Mouse (Mus musculus) CD4-positive helper T cell, adult 2 months (primary cell): ENCODE results near the gene Tspyl3.

ENCODE experiments used
- DNase-seq: peaks from one replicate; pipeline ENCODE4 v3.0.0-alpha.2; 2012; ENCODE audit warnings: low read depth, missing footprints, low spot score

Gene Tspyl3

DNA sequence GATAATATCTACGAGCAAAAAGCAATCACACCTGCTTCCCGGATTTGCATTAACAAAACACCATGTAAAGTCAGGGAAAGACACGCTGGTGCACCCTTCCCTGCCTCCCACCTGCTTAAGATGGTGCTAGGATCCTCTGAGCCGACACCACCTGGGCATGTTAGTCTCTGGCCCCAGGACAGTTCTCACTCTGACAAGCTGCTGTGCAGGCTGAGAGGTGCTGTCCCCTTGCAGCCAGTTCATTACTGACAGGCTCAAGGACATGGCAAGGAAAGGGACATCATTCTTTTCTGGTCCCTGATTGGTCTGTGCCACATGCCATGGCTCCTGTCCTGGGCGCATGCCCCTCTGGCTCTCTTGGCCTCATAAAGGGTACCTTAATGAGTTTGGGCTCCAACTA, 3.3 kb upstream of the Tspyl3 start:
- DNase-seq: no peak

DNA sequence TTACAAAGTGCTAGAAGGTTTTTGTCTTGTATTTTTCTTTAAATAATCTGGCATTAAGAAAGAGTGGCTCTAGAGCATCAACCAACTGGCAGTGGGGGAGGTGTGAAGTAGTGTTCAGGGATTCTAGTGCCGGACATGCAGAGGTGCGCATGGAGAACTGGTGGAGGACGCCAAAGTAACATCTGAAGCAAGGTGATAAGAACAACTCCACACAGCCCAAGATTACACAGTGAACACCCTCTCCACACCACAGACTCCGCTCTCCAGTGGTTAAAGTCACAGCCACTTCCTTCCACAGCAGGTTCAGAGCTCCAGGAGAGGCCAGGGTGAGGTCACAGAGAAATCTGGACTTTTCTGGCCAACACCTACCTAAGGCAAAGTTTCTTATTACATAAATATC, 2.7 kb upstream of the Tspyl3 start:
- no peak for DNase-seq

DNA sequence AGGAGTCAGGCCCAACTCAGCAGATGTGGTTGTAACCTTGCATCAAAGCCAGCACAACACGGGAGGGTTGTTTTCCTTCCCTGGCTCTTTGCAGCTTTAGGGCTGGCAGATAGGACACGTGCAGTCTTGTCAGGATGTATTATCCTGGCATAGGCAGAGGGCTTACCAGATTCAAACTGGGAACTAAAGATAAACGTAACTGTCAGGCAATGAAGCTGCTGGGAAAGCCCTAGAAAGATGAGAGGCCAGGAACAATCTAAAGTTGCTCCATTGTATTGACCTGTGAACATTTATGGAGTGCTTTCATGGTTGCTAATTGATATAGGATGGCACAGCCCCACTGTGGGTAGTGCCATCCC, 333 bp upstream of the Tspyl3 start:
- no peak for DNase-seq

DNA sequence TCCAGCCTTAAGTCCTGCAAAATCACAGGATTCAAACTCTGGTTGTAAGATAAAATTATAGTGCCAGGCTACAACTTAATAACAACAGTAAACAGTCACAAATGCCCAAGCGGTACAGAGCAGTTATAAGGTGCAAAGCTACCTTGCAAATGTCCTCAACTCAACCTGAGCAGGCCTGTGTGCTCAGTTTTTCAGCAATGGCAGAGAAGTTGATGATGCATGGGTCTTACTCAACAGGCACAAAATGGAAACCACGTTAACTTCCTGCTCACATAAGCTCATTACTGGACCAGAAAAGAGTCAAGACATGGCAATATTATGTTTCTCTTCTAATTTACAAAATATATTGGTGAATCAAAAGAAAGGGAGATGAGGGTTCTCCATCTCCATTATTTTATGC, 2.7 kb downstream of the Tspyl3 start:
- no peak for DNase-seq

DNA sequence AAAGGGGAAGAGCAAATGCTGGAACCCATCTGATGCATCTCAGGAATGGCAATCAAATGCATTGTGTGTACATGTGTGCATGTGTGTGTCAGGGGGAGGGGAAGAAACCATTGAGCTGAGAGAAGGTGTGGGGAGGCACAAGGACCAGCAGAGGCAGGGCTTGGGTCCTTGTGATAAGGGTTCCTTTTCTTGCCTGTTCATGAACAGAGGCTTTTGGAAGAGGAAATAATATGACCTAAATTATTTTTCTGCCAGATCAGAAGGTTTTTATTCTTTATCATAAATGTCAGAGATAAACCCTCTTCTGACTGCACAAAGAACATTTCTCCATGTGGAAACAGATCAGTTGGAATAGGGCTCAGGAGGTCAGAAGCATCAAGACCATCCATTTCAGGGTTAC, 3.1 kb downstream of the Tspyl3 start:
- DNase-seq: no peak

DNA sequence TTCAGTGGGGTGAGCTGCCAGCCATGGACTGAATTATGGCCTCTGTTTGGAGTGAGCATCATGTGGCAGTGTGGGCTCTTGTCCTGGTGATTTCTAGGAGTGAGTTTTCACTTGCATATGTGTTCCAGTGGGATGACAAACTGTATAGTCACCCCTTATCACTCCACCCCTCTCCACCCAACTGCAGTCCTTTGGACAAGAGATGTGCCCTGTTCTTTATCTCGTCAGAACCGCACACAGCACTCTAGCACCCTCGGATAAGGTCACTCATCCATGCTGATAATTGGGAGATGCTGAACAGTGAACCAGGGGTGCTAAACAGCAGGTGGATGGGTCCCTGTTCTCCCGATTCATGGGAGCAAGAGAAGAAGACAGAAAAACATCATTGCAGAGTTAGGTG, 3.6 kb downstream of the Tspyl3 start:
- no peak for DNase-seq

DNA sequence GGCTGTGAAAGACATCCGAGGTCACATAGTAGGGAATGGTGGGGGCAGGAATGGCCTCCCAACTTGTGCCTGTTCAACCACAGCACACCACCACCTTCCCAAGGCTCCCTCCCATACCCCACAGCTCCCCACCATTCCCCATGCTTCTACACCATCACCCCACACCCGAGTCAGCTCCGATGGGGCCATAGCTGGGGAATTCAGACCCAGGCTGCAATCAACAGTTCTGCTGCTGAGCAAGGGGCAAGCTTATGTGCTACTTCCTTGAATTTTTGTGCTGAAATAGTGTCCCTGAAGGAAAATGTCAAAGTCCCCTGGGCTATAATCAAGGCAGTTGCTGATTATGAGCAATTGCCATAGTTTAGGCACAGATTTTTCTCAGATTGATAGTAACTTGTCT, 6.7 kb downstream of the Tspyl3 start:
- DNase-seq: no peak

DNA sequence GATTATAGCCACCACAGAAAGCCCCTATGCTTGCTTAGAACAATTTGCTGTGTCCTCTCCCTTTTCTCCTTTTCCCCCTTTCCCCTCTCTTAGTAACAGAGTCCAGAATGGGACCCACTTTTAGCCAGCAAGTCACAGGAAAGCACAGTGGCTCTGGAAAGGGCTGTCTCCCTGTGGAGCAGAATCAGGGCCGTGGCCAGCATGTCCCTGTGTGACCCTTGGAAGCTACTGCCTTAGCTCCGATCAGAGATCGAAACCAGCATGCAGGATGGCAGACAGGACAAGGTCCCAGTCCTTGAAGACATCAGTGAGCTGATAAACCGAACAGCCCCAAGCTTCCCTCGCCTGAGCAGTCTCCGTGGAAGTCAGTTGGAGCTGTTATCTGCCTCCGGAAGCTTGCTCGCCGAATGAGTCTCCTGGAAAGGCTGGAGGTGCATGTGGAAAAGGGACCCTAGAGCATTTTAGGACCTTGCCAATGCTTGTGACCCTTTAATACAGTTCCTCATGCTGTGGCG, 7.4 kb downstream of the Tspyl3 start:
- no peak for DNase-seq

DNA sequence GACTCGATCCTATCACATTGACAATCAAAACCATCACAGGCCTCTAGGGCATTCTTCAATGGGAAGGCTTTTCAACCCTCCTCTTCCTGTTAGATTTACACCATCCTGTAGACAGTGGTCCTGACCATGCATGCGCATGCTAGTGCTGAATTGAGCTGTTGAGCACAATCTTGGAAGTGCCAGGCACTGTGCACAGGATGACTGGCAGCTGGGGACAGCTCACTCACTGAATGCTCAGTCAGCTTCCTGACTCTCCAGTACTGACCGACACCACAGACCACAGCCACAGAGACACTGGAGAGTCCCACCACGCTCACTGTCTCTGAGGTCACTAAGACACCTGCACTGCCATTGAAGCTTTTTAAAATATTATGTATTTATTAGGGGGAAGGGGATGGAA, 9.8 kb downstream of the Tspyl3 start:
- peak; percentile 63 for DNase-seq

DNA sequence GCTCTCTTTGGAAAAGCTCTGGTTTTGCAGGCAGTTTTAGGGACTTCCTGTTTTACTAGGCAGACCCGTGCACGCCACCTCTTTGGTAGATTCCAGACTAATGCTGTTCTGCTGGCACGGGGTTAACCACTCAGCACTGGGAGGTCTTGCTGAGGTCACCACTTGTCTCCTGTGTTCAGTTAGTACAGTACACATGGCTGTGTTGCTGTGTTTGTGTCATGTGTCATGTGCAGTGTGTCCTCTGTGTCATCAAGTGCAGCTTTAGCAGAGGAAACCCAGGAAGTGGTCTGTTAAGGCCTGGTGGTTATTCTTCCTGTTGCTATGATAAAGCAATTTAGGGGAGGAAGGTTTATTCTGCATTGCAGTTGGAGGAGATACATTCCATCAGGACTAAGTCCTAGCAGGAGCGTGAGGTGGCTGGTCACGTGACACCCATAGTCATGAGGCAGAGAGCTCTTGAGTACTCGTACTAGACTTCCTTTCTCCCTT, 10.4 kb downstream of the Tspyl3 start:
- DNase-seq: peak; percentile 80

DNA sequence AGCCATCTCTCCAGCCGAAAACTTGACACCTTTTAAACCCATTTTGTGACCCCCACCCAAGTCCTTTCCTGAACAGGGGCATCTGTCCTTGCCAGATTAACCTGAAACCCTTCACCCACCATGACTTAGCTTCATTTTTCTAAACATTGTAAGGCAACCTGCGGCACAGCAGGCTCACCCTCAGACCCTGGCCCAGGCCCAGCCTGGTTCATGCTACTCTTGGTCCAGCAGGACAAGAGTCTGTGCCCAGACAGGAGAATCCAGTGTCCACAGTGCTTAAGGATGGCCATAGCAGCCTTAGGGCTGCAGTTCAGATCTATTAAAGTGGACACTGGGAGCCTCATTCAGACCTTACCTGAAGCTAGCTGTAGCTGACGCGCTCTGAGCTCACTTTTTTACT, 11.9 kb downstream of the Tspyl3 start:
- DNase-seq: no peak

DNA sequence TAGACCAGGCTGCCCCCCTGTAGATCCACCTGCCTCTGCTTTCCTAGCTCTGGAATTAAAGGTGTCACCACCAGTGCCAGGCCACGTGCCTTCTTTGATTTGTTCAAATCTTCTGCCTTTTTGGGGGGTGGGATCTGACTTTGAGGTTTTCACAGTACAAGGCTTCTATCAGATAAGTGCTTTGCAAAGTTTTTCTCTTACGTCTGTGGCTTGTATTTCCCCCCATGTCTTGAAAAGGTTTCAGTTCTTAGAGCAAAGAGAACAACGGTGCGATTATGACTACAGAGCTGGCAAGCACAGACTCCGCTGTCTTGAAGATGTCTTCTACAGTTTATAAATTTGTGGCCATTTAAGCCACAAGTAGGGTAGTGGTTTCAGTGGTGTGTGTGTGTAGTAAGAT, 13.8 kb downstream of the Tspyl3 start:
- DNase-seq: peak; percentile 63

DNA sequence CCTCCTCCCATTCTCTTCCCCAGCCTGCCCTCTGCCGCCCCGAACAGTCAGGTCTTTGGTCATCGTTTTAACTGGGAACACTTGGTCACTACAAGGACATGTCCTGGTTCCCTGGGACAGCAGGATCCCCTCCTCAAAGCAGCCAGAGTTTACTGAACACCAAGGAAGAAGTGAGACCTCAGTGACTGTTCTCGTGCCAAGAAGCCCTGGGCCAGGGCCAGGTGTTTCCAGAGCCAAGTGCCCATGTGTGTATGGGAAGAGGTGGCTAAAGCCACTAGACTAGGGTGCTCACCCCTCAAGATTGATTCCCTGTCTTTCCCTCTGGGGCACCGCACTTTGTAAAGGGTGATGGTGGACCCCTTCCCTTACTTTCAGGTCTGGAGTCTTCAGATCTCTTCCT, 16.0 kb downstream of the Tspyl3 start:
- DNase-seq: no peak

DNA sequence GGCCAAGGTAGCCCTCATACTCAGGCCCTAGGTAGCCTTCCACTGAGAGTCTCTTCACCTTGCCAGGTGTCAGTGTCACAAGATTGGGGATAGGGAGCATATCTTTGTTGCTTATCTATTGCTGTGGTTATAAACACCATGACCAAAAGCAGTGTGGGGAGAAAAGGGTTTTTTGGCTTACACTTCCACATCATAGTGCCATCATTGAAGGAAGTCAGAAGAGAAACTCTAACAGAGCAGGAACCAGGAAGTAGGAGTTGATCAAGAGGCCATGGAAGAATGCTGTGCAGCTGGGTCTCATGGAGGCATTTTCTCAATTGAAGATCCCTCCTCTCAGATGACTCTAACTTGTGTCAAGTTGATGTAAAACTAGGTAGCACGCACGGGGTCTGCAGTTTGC, 17.1 kb downstream of the Tspyl3 start:
- no peak for DNase-seq

DNA sequence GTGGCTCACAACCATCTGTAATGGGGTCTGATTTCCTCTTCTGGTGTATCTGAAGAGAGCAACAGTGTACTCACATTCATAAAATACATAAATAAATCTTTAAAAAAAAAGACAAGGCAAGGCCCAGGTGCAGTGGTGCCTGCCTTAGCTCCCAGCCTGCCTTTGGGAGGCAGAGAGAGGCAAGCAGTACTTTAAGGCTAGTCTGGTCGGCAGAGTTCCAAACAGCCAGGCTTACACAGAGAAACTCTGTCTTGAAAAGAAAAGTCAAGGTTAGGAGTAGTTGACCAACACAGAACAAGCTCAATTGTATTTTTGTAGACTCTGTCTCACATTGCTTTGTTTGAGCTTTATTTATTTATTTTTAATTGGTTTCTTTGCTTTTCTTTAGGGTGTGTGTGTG, 22.5 kb downstream of the Tspyl3 start:
- no peak for DNase-seq

DNA sequence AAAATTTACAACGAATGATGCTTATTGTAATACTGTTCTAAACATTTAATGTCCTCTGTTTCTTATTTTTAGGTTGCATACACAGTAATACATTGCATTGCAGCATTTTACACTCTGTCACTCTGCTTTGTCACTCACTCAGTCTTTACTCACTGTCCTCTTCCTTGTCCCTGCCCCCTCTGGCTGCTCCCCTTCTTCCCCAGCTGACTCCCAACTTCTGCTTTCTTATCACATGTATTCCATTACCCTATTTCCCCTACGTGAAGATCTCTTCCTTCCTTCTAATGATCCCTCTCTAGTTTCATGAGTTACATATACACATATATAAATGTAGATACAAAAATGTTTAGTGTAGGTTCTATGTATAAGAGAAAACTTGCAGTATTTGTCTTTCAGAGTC, 26.1 kb downstream of the Tspyl3 start:
- DNase-seq: no peak

DNA sequence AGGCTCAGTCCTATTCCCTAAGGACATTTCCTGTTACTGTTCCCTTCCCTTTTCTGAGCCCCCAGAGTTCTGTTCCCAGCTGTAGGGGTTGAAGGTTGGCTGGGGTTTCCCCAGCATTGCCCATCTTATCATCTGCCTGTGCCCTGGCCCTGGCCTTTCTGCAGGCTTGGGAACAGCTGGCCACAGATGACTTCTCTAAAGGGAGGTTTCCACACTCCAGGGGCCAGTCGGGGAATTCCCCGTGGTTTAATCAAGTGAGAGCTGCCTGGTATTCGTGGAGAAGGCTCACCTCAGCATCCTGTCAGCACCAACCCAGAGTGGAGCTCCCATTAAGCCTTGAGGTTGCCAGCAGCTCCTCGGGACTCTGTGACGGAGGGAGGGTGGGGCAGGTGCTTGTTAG, 26.8 kb downstream of the Tspyl3 start:
- DNase-seq: no peak

DNA sequence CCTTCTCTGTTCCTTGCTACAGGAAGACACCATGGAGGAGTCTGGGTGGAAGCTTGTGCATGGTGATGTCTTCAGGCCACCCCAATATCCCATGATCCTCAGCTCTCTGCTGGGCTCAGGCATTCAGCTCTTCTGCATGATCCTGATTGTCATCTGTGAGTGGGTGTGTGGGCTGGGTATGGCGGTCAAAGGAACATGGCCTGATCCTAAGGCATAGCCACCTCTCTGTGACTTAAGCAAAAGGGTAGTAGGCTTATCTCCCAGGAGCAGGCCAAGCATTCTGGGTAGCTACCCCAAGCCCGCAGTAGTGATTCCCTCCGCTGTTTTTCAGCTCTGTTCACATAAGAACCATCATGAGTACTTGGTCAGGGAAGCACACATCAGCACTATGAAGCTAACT, 31.0 kb downstream of the Tspyl3 start:
- DNase-seq: no peak

DNA sequence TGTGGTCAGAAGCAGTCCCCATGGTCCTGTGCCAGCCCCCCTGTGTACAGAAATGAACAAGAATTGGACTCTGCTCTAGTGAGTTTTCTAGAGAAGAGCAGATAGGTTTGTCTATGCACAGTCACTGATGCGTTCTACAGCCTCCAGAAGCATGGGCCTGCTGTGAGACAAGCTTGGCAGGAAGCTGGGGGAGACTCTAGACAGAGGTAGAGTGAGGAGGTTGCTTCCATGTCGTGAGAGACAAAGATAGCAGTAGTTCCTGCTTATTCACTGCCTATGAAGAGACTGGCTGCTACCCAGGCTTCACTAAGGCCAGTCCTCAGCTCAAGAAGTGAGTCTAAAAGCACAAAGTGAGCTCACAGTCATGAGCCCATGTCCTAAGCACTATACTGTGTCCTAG, 34.0 kb downstream of the Tspyl3 start:
- DNase-seq: no peak

DNA sequence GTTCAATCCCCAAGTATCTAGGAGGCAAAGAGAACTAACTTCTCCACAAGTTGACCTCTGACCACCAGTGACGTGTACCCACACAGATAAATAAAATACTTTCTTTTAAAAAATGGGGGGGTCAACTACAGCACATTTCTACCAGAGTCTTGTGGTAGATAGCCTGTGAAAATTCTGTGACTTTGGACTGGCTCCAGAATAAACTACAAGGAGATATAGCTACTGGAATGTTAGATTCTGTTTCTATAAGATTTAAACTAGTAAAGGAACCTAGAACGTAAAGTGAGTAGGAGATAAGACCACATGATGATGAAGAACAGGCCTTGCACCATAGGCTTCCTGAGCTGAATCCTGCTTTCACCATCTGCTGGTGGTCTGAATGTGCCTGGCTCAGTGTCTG, 37.4 kb downstream of the Tspyl3 start:
- no peak for DNase-seq

DNA sequence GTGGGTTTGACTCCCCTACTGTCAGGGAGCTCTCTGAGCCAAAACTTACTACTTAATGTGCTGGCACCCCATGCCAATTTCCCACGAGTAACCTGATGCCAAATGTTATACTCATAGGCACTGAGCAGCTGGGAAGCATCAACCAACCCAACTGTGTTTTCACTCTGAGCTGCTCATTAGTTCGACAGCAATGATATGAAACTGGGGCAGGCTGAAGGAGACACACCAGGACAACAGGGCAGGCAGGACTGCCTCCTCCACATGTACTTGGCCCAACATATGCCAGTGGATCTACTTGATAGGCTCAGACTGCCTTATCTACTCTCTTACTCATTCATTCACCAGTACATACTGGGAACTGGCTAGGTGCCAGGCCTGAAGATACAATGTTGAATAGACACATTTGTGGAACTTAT, 39.1 kb downstream of the Tspyl3 start:
- no peak for DNase-seq

DNA sequence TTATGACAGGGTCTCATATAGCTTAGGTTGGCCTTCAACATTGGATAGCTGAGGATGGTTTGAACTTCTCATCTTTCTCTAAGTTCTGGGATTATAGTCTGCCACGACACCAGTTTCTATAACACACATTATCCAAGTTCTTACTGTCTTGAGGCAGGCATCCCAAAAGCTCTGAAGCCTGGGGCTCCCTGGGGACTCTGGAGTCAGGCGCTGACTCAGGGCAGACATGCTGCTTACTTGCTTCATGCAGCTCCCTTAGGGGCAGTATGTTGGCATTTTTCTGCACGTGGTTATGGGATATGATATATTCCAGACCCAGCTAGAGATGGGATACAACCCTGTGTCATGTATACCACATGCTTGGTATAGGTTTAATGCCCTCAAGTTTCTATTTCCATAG, 45.3 kb downstream of the Tspyl3 start:
- DNase-seq: no peak

DNA sequence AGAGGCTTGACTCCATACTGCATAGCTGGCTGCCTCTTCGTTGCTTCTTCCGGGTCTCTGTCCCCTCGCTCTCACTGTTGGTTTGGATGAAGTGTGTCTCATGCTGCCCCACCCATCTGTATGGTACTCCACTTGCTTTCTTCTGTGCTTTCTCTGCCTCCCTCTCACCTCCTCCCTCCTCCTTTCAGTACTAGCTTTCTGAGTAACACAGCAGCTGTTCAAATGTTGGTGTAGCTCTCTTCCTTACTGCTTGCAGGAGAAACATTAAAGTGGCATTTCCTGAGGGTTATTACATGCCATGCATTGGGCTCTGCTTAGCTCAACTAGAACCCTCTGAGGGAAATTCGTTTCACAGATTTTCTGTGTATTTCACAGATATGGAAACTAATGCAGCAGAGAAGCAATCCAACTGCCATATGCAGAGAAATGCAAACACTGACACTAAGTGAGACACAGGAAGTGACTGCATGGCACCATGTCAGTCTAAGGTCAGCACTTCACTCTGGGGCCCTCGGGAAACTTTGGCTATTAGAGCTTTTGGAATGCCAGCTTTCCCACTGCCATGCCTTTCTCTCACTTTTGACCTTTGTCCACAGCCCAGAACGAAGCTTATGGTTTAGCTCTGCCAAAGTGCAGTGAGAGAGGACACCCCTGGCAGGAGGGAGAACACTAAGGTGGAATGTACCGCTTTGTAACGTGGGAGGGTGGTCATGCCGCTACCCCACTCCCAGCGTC, 45.9 kb downstream of the Tspyl3 start:
- no peak for DNase-seq

DNA sequence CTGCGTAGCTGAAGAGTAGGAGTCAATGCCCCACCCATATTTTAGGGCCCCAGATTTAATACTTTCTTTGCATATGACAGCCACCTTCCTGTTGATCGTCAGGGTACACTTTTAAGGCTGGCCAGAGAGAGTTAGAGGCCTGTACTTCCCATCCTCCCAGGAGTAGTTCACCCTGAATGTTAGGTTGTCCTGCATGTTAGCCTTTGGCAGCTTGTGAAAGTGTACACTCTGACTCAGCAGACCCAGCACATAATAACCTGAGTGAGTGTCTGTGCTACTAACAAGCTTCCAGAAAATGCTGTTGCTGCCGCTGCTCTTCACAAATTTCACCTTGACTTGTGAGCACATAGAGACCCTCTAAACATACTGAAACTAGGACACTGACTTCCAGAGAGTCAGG, 48.1 kb downstream of the Tspyl3 start:
- no peak for DNase-seq
